Mouse (Mus musculus) yolk sac, embryonic 10.5 days (tissue): ENCODE measurements around the gene Ndufa13.
"Not testable (repeated sequence)": the region's sequence is repeated elsewhere in the genome, so short reads cannot be mapped to it uniquely, and the experiment has no call there.

ENCODE experiments used
- DNase-seq: peaks from one replicate; pipeline ENCODE4 v3.0.0-alpha.2; 2017; ENCODE audit warnings: low spot score

Gene Ndufa13

DNA sequence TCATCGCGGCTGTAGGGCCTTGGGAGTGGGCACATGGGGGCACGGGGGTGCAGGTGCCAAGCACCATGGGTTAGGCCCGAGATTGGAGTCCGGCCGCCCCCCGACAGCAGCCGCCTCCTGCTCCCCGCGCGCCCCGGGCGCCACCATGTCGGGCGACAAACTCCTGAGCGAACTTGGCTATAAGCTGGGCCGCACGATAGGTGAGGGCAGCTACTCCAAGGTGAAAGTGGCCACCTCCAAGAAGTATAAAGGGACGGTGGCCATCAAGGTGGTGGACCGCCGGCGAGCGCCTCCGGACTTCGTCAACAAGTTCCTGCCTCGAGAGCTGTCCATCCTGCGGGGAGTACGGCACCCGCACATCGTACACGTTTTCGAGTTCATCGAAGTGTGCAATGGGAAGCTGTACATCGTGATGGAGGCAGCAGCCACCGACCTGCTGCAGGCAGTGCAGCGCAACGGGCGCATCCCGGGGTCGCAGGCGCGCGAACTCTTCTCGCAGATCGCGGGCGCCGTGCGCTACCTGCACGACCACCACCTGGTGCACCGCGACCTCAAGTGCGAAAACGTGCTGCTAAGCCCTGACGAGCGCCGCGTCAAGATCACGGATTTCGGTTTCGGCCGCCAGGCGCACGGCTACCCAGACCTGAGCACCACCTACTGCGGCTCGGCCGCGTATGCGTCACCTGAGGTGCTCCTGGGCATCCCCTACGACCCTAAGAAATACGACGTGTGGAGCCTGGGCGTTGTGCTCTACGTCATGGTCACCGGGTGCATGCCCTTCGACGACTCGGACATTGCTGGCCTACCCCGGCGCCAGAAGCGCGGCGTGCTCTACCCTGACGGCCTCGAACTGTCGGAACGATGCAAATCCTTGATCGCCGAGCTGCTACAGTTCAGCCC is at the start of gene Ndufa13, which contains the start of the genes Tssk6 and Yjefn3:
Ndufa13 (minus strand) TSS at position 396 of the 900 bp plus-strand sequence.
Tssk6 (plus strand) TSS at position 22 of the 900 bp plus-strand sequence.
Yjefn3 (minus strand) TSS at position 550 of the 900 bp plus-strand sequence.
- no peak for DNase-seq

DNA sequence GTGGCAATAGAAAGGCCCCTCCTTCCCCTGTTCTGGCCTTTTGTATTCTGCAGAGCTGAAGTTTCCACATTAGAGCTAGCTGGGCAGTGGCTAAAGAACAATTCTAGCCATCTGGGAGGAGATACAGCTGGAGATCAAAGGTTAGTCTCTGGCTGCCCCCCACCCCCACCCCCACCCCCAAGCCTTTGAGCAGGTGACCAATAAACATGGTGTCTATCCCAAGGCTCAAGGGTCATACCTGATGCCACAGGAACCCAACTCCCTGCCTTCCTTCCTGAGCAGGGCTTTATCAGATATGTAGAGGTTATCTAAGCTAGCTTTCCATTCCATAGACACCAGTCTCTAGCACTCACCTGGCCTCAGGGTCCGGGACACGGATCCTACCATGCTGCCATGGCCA is 47.9 kb upstream of the Ndufa13 start:
- peak; percentile 84 for DNase-seq

DNA sequence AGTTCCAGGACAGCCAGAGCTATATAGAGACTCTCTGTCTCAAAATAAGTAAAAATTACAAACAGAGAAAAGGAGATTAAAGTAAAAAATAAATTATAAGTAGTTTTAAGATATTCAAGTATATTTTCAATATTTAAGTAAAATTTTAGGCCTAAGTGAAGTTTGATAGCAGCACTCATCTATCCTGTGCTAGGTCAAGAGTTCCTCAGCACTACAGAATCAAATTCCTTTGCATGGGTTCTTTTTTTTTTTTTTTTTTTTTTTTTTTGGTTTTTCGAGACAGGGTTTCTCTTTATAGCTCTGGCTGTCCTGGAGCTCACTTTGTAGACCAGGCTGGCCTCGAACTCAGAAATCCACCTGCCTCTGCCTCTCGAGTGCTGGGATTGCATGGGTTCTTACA is 40.1 kb upstream of the Ndufa13 start:
- DNase-seq: not testable (repeated sequence)

DNA sequence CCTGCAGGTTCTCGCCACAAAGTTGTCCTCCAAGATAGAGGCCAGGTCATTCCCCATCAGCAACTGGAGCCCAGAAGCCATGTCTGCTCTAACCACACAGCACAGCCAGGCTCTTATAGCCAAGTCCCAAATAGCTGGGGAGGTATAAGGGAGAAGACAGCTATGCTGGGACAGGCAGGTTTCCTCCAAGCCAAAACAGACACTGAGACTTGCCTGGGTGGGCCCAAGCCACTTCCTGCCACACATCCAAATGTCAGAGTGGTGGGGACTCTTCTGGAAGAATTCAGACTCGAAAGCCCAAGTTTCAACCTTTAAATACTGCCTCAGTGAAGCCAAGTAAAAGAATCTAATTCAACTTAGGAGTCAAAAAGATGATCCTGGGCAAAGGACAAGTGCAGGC is 38.0 kb upstream of the Ndufa13 start:
- no peak for DNase-seq

DNA sequence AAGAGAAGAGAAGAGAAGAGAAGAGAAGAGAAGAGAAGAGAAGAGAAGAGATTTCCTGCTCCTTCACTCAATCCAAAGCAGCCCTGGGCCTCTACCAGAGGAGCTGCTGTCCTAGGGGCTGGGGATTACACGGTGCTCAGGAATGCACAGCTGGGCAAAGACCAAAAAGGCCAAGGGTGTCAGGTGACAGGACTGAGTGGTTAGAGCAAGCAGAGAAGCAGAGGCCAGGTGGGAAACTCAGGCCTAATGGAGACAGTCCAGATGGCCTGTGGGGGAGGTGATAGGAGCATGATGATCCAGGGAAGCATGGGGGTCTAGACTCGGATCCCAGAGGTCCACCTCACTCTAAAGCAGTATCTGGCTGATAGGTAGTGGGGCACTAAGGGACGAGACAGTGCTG is 37.3 kb upstream of the Ndufa13 start:
- peak; percentile 82 for DNase-seq

DNA sequence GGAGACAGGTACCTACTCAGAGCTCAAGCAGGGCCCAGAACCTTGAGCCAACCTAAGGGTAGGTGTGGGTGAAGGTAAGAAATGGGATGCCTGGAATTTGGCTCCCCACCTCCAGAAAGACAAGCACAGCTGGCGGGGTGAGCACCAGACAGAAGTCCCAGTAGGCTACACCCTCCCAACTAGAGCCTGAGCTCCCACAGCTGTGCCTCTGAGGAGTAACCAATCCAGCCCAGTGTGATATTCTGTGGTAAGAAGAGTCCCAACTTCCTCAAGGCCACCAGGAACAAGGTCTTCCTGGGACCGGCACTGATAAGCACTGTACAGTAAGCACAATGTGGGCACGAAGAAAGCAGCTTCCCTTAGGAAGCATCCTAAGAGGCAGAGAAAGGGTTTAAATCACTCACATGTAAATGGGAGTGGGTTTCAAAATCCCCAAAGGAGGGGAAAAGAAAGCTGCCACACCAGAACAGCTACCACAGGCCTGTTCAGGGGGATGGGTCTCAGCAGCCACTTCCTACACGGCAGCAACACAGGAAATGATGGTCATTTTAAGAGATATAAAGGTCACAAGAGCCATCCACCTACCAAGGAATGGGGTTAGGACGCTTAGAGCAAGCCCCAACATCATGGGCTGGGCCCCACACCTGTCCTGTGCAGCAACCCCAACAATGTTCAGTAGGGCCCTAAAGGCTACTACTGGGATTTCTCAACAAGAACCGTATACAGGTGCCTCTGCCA is 36.1 kb upstream of the Ndufa13 start:
- DNase-seq: no peak

DNA sequence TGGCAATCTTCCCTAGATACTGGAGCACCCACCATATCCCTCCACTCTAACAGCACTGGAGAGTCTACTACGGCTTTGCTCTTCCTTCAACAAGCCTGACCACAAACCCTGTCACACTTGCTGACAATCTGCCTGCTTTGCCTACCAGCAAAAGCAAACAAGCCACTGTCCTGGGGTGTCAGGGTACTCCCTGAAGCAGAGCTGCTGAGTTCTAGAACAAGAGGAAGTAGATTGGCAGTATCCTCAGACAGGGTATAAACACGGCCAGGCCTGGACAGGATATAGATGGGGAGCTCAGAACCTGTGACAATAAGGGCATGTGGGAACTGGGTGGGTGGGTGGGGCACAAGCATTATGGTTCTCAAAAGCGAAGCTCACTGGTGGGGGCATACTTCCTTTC is 35.1 kb upstream of the Ndufa13 start:
- no peak for DNase-seq

DNA sequence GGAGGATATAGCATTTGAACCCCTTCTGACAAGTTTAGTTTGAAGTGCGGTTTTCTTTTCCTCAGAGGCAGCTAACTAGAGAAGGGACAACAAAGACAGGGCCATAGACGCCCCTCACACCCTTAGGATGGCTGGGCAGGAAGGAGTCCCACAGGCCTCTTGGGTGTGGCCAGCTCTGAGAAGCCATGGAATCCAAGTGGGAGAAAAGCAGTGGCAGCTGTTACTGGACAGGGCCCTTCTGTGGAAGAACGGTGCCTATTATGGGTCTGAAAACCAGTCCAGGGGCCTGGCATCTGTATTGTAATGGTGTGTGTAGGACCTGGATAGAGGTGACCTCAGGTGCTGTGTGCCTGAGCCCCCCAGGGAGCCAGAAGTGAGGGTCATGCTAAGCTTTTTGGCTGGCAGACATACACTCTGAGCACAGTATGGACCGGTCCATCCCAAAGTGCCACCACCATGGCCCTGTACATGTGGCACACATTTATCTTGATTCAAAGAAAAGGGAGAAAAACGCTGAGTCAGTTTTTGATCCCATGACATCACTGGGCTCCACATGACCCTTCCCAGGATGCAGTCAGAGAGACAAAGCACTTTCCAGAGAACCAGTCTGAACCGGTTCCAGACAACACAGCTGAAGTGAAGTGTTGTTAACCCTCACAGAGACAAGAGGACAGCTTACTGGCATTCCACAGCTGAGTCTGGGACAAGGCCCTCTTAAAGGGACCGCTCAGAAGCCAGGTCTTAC is 33.9 kb upstream of the Ndufa13 start:
- DNase-seq: peak; percentile 81

DNA sequence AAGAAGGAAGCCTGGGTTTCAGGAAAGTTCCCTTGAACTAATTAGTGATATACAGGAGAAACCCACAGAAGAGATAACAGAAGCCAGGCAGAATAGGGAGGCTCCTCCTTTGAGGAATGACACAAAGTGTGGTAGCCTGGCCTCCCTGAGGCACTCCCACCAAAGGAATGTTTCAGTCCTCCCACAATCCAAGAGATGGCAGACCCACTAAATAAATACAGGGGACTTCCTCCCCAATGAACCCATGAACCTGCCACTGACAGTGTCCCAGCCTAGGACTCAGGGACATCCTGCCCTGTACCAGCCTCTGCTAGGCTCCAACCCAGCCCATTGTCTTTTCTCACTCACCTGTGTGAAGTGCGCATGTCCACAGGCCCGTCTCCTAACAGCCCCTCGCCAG is 33.1 kb upstream of the Ndufa13 start:
- DNase-seq: no peak

DNA sequence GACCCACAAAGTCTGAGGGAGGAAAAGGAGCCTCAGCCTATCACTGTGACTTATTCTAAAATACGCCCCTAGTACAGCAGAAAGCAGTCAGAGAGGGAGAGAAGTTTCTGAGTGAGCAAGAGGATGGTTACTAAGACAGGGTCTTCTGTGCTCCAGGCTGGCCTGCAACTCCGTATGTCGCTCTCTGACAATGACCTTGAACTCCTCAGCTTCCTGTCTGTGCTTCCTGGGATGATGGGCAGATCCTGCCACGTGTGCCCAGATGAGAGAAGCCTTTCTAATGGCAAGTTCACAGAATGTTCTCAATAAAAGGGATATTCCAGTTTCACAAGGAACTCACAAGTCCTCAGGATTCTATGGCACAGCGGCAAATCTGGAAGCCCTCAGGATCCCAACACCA is 32.2 kb upstream of the Ndufa13 start:
- no peak for DNase-seq

DNA sequence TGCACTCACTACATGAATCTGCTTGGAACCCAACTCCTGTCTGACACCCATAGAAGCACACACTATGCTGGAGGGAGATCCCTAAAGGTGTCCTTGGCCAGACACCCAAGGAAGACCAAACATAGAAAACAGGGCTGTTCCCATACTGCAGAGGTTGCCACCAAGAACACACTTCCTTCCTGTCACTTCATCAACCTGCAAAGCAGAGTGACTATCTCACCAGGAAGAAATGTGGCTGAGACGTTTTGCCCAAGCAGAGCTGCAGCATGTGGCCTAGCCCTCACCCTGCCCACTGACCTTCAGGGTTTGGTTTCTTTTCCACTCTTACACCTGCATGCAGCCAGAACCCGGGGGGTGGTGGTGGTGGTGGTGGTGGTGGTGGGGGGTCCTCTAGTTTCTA is 31.5 kb upstream of the Ndufa13 start:
- DNase-seq: no peak

DNA sequence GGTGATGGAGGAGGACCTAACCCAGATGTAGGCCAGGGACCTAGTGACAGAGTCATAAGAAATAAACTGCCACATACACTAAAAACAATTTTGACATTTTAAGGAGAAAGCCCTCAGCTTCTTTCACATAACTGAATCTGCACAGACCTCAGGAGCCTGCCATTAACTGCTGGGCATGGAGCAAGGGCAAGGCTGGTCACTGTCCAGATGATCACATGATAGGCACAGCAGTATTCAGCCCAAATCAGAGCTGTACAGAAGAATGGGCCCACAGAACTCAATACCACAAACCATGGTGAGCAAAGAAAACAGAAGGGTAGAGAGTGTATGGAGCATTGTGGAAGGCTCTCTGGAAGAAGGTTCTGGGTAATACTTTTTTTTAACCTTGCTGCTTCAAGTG is 24.5 kb upstream of the Ndufa13 start:
- DNase-seq: no peak

DNA sequence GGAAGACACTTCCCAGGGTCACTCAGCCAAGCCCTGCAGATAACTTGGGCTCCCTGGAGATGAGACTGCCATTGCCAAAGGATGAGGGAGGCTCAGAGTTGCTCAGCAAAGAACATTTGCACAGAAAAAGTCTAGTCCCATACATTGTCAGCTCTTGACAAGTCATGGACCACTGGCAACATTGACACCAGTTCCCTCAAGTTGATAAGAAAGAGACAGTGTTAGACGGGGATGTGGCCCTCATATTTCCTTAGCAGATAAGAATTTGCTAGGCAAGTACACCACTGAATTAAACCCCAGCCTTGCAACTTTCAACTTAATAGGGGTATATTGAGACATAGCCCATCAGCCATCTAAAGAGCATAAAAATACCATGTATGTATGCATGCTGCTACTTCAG is 21.6 kb upstream of the Ndufa13 start:
- DNase-seq: no peak

DNA sequence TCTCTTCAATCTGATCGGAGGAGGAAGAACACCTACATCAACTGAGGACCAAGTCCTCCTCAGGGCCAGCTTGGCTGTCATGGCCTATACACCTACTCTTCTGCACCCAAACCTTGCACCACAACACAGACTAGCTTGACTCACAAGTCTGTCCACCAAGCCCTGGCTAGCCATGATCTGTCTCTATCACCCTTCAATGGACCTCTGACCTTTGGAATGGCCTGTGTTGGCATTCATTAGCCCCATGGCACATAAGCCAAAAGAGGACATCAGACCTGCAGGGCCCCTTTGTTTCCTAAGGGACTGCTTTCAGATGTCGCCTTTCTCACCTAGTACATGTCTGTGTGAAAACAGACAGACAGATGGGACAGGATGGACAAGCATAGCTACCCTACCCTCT is 18.8 kb upstream of the Ndufa13 start:
- no peak for DNase-seq

DNA sequence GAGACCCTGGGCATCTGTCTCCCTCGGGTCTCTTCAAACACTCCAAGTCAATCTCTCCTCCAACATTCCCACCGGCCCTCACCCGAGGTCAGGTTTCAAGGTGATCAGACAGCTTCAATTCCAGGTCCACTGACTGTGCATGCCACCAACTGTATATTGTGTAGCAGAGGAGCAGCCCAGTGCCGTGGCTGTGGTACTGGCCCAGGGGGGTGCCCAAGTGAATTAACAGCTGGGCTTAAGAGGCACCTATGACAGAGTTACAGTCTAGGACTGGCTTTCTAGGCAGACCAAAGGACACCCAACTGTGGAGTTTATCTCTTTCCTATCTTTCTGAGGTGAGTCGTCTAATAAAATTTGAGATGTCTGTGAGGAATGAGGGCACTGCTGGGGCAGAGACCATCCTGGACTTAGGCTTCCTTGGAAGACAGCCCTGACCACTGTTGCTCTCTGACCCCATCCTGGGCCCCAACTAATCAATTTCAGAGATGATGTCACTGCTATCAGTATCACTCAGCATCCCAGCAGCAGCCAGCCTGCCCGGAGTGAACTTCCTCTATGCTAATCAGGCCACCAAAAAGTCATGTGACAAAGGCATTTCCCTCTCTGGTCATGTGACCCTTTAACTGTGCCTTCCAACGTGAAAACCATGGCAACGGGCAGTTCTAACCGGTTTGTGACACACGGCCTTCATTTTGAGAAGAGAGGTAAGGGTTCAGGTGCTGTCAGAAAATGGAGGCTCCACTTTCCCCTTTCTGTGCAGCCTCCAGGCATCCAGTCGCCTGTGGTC is 17.7 kb upstream of the Ndufa13 start:
- peak; percentile 82 for DNase-seq

DNA sequence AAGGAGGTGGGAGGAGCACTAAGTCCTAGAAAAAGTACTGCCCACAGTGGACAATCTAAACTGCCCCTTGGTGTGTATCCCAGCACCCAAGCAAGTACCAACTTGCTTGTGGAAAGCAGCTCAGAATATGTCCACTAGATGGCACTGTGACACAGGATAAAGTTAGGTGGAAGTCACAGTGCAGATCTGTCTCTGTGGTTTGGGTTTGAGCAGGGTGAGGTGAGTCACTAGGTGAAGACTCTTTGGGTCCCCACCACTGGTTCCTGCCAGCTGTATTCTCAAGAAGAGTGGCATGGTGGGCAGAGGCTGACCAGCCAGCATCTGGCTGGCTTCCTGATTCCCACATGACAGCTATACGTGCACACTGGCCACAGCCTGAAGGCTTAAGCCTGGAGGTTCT is 16.7 kb upstream of the Ndufa13 start:
- DNase-seq: peak; percentile 79

DNA sequence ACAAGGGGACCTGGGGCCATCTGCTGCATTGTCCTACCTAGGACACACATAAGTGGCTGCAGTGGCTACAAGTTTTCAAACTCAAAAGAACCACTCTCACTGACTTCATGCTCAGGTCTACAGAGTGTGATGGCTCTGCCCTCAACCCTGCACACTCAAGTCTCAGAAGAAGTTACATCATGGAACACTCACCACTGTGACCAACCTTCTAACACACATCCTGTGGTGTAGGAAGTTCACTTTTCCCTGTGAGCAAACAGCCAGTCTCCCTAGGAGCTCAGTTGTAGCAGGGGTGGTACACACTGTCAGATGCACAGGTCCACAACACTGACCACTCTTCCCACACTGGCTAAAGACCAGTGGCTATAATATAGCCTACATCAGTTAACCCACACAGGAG is 16.1 kb upstream of the Ndufa13 start:
- no peak for DNase-seq

DNA sequence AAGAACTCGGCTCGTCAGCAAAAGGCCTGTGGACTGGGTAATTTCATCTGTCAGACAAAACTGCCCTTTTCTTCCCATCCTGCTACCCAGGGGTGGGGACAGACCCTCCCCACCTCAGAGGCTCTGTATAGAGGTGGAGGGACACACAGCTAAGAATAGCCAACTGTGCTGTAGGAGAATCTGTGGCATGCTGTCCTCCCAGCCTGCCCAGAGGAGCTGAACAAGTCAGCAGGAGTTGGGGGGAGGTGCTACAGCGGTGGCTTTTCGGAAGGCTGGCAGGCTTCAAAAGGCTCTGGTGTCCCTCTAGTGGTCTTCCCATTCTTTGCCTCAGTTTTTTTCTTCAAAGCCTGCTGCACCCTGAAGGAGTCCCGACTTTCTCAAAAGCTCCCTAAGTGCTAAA is 13.4 kb upstream of the Ndufa13 start:
- DNase-seq: no peak

DNA sequence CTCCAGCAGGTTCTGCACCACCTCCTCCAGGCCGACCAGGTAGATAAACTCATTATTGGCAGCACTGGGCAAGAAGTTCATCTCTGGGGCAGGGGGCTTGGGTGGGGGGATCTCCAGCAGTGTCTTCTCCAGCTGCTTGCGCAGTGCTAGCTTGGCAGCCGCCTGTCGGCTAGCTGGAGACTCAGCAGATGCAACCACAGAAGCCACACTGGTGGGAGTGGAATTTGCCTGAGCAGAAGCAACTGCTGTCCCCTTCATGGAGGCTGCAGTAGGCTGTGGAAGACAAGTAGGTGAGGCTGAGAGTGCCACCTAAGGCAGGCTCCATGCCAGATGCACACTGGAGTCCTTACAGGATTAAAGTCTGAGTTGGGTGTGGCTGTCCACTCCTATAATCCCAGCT is 12.2 kb upstream of the Ndufa13 start:
- no peak for DNase-seq

DNA sequence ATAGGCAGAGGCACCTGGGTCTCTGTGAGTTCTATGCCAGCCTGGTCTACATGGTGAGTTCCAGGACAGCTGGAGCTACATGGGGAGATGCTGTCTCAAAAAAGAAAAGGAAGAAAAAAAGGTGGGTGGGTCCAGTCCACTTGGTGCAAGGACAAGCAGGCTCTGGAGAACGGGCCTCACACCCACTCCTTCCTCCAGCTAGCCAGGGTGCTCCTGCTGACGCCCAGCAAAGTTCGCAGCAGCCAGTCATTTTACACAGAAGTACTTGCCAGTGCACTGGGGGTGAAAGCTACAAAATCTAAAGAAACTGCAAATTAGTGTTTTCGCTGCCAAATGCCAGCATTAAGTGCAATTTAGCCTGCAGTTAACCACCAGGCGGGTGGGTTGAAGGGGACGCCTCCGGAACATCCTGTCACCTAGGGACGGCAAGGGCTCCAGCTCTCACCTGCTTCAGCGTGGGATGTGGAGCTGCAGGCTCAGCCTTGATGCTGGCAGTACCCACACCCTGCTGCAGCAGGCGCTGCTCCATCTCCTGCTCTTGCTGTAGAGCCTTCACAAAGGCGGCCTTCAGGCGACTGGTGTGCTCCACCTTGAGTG is 10.2 kb upstream of the Ndufa13 start:
- DNase-seq: no peak

DNA sequence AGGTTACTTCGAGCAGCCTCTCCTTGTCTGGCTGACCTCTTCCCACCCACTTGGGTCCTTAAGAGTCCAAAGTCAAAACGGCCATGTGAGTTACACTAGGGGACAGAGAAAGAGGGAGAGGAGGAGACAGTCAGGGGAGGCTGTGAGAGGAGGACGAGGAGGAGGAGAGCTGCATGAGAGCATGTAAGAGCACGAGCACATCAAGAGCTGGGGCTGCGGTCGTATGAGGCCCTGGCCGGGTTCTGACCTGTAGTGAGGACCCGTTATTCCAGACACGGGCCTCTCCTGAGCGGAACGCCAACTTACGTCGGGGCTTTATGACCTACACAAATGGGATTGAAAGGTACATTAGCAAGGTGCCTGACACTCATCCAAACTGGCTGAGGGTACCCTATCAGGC is 9.6 kb upstream of the Ndufa13 start:
- no peak for DNase-seq
